Comparison of ENCODE assay signal across 8 mouse cellular contexts in the genomic region with DNA sequence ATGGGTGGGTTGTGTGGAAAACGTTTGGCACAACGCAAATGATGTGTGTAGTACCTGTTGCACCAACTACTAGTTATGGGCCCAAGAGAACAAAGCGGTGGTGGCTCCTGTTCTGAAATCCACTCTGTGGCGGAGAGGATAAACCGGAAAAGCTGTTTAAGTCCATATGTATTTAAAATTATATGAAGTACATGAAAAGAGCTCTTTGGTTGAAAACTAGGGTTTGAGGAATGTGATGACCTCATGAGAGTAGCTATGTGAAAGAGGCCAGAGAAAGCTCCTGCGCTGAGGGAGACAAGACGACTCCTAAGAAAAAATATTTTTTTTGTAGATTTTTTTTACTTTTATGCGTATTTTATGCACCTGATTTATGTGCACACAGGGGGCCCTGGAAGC. TPM values are rescaled to one million over a fixed set of nuclear protein-coding genes. Genes with fewer than 3 reads are reported as not detected.
A peak's percentile ranks its signal among the peaks of the same experiment; 100 is the strongest.
DNase-seq lines count a peak whose midpoint lies in the region; ATAC-seq and TF ChIP-seq lines count a peak whose summit lies in the region.

No protein-coding gene starts in this region.

- no peak for ATAC-seq in kidney, postnatal 0 days (replicated peaks; ENCODE audit: low FRiP score, low read depth)
- ATAC-seq in hindbrain, embryonic 15.5 days (ENCODE audit: low FRiP score, low read depth), result no peak
- ATAC-seq in midbrain, embryonic 16.5 days, result peak; percentile 6; the same call in 1 of the 2 replicates

- no peak for TF ChIP-seq CTCF in kidney, postnatal 0 days (IDR thresholded peaks at IDR 0.05; ENCODE audit: low read depth)
- no peak for TF ChIP-seq CTCF in brain, embryonic 14.5 days (IDR thresholded peaks at IDR 0.05; ENCODE audit: borderline replicate concordance, extremely low read depth, insufficient read depth, insufficient read length)

- H3K27ac ChIP-seq in kidney, postnatal 0 days, result peak overlapping the region; percentile 76
- H3K27ac ChIP-seq in hindbrain, embryonic 15.5 days (replicated peaks), result peak overlapping the region; percentile 89
- peak overlapping the region; percentile 87 for H3K27ac ChIP-seq in midbrain, embryonic 16.5 days (ENCODE audit: low read length)

- H3K4me1 ChIP-seq in kidney, postnatal 0 days (replicated peaks; ENCODE audit: insufficient read depth, low read length), result 0 out of 2 replicates have a peak, but pooled peaks cover 4% of the 10 kb centered on the region
- H3K4me1 ChIP-seq in hindbrain, embryonic 15.5 days (replicated peaks), result peaks cover 22% of the 10 kb centered on the region
- peaks cover 12% of the 10 kb centered on the region for H3K4me1 ChIP-seq in midbrain, embryonic 16.5 days (ENCODE audit: control insufficient read depth, insufficient read depth, low read length)

- H3K27me3 ChIP-seq in kidney, postnatal 0 days (ENCODE audit: insufficient read depth, low read length), result no peaks in the 10 kb centered on the region
- no peaks in the 10 kb centered on the region for H3K27me3 ChIP-seq in hindbrain, embryonic 15.5 days
- no peaks in the 10 kb centered on the region for H3K27me3 ChIP-seq in midbrain, embryonic 16.5 days (ENCODE audit: control insufficient read depth, insufficient read depth, low read depth, low read length)

- WGBS in kidney, postnatal 0 days, result 32% methylated on average over 8 of the region's 8 CpGs
- whole genome bisulfite sequencing in hindbrain, embryonic 15.5 days, result 51% methylated on average over 8 of the region's 8 CpGs
- 45% methylated on average over 8 of the region's 8 CpGs for WGBS in midbrain, embryonic 16.5 days

- TF ChIP-seq POLR2A in brain, embryonic 14.5 days (IDR thresholded peaks at IDR 0.05; ENCODE audit: borderline replicate concordance, extremely low read depth, insufficient read depth, insufficient read length, poor library complexity, severe bottlenecking), result no peak

- no peaks in the 10 kb centered on the region for H3K36me3 ChIP-seq in kidney, postnatal 0 days (ENCODE audit: insufficient read depth, low read length)
- H3K36me3 ChIP-seq in hindbrain, embryonic 15.5 days, result no peaks in the 10 kb centered on the region
- no peaks in the 10 kb centered on the region for H3K36me3 ChIP-seq in midbrain, embryonic 16.5 days (ENCODE audit: control insufficient read depth, insufficient read depth, low read length)

- DNase-seq in kidney, postnatal 0 days (ENCODE audit: low spot score), result no peak
- no peak for DNase-seq in kidney, postnatal 10 days
- peak; percentile 21 for DNase-seq in brain, embryonic 14.5 days (ENCODE audit: low read depth)
- DNase-seq in urinary bladder, adult 2 months (ENCODE audit: low spot score), result no peak
- DNase-seq in adrenal gland, postnatal 25 days, result no peak
- no peak for DNase-seq in cerebellum, postnatal 36 days

- H3K9ac ChIP-seq in kidney, postnatal 0 days (ENCODE audit: low read depth, low read length), result peak overlapping the region; percentile 84; the same call in 1 of the 2 replicates
- H3K9ac ChIP-seq in hindbrain, embryonic 15.5 days, result peak overlapping the region; percentile 99; the same call in 1 of the 2 replicates
- peak overlapping the region; percentile 87 for H3K9ac ChIP-seq in midbrain, embryonic 16.5 days (ENCODE audit: low read depth, low read length)

- H3K4me3 ChIP-seq in kidney, postnatal 0 days (replicated peaks; ENCODE audit: low read depth, low read length), result peak overlapping the region; percentile 81; the same call in 1 of the 2 replicates
- peak overlapping the region; percentile 99 for H3K4me3 ChIP-seq in hindbrain, embryonic 15.5 days
- H3K4me3 ChIP-seq in midbrain, embryonic 16.5 days (ENCODE audit: low read depth, low read length), result peak overlapping the region; percentile 78

- H3K9me3 ChIP-seq in kidney, postnatal 0 days (replicated peaks; ENCODE audit: low read length), result no peaks in the 10 kb centered on the region
- no peaks in the 10 kb centered on the region for H3K9me3 ChIP-seq in hindbrain, embryonic 15.5 days
- H3K9me3 ChIP-seq in midbrain, embryonic 16.5 days (replicated peaks; ENCODE audit: control insufficient read depth, low read length, poor library complexity, severe bottlenecking), result no peaks in the 10 kb centered on the region

- peak overlapping the region; percentile 89 for H3K4me2 ChIP-seq in kidney, postnatal 0 days (ENCODE audit: low read length)
- H3K4me2 ChIP-seq in hindbrain, embryonic 15.5 days, result peak overlapping the region; percentile 61
- H3K4me2 ChIP-seq in midbrain, embryonic 16.5 days (ENCODE audit: low read length), result peak overlapping the region; percentile 76

RNA-seq across cellular contexts. Expression of gene Fbxo10, which starts 0.5 kb away (rescaled TPM):
- 10.7 and 10.9 TPM in 2 replicates for polyA plus RNA-seq in kidney, postnatal 0 days (2015; fragmentation: Nextera tagmentation; extraction: Ambion mirVana)
- 29.8 and 36.7 TPM in 2 replicates for polyA plus RNA-seq in brain, embryonic 14.5 days (2012; rRNA removed)
- polyA plus RNA-seq in hindbrain, embryonic 15.5 days (2015; fragmentation: Nextera tagmentation; extraction: Ambion mirVana), result 17.2 and 19.0 TPM in 2 replicates
- 18.0 and 21.1 TPM in 2 replicates for polyA plus RNA-seq in midbrain, embryonic 16.5 days (2015; fragmentation: Nextera tagmentation; extraction: Ambion mirVana)
- 10.4 and 11.1 TPM in 2 replicates for polyA plus RNA-seq in urinary bladder, adult 2 months (2012; rRNA removed)
- total RNA-seq in adrenal gland, postnatal 25 days (2021), result 6.9 and 12.5 TPM in 2 replicates

RNA-seq across cellular contexts. Expression of gene Tomm5, which starts 23.0 kb away (rescaled TPM):
- 313 and 347 TPM in 2 replicates for polyA plus RNA-seq in kidney, postnatal 0 days (2015; fragmentation: Nextera tagmentation; extraction: Ambion mirVana)
- polyA plus RNA-seq in brain, embryonic 14.5 days (2012; rRNA removed), result 112 and 144 TPM in 2 replicates
- 159 and 170 TPM in 2 replicates for polyA plus RNA-seq in hindbrain, embryonic 15.5 days (2015; fragmentation: Nextera tagmentation; extraction: Ambion mirVana)
- polyA plus RNA-seq in midbrain, embryonic 16.5 days (2015; fragmentation: Nextera tagmentation; extraction: Ambion mirVana), result 139 and 150 TPM in 2 replicates
- polyA plus RNA-seq in urinary bladder, adult 2 months (2012; rRNA removed), result 116 and 146 TPM in 2 replicates
- total RNA-seq in adrenal gland, postnatal 25 days (2021), result 84.1 and 86.5 TPM in 2 replicates
